Mouse (Mus musculus): ENCODE results near the gene Tns2. TPM values are rescaled to one million over a fixed set of nuclear protein-coding genes. Genes with fewer than 3 reads are reported as not detected.
"Not testable (repeated sequence)": the region's sequence is repeated elsewhere in the genome, so short reads cannot be mapped to it uniquely, and the experiment has no call there.

The Tns2 gene
- total and polyA plus RNA-seq, 3 experiments: 114 to 184 (median 130) TPM

DNA sequence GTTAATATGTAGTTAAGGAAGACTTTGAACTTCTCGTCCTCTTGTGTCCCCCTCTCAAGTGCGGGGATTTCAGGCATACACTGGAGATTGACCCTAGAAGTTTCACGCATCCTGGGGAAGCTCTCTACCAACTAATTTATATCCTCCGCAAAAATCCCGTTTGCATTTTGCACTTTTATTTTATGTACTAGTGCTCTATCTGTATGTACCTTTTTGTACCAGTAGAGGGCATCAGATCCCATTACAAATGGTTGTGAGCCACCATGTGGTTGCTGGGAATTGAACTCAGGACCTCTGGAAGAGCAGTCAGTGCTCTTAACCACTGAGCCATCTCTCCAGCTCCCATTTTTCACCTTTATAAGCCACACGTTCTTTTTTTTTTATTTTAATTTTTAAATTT lies 54.8 kb downstream of the Tns2 start:
- 96% methylated on average over 6 of the region's 6 CpGs for WGBS
- H3K4me1 ChIP-seq (ENCODE audit: control insufficient read depth, insufficient read depth, low read length); intact Hi-C loops (cut with DNase I); H3K27ac ChIP-seq; H3K27me3 ChIP-seq (ENCODE audit: control insufficient read depth, insufficient read depth, low read length); H3K4me3 ChIP-seq; H3K36me3 ChIP-seq (ENCODE audit: control insufficient read depth, insufficient read depth, low read length); DNase-seq; H3K9ac ChIP-seq (ENCODE audit: low read depth, low read length); H3K79me2 ChIP-seq (replicated peaks; ENCODE audit: control insufficient read depth, insufficient read depth, low read length): not testable (repeated sequence)
- peak; percentile 29 for TF ChIP-seq CTCF (IDR thresholded peaks at IDR 0.05)

DNA sequence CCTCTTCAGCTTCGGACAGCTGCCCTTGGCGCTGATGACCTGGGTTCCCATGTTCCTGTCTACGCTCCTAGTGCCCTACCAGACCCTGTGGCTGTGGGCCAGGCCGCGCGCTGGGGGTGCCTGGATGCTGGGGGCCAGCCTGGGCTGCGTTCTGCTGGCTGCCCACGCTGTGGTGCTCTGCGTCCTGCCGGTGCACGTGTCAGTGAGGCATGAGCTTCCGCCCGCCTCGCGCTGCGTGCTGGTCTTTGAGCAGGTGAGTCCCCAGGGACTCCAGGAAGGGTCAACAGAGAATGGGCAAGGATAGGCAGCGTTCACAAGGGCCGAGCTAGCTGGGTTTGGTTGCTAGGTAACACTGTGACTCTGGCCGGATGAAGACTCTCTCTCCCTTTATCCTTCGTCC lies 56.6 kb downstream of the Tns2 start:
- no peaks in the 10 kb centered on the region for H3K4me1 ChIP-seq (ENCODE audit: control insufficient read depth, insufficient read depth, low read length)
- WGBS: 46% methylated on average over 20 of the region's 20 CpGs
- H3K27me3 ChIP-seq (ENCODE audit: control insufficient read depth, insufficient read depth, low read length): no peaks in the 10 kb centered on the region
- intact Hi-C loops (cut with DNase I): no loop called here
- no peak overlapping the region for H3K9ac ChIP-seq (ENCODE audit: low read depth, low read length)
- H3K36me3 ChIP-seq (ENCODE audit: control insufficient read depth, insufficient read depth, low read length): no peaks in the 10 kb centered on the region
- no peaks in the 10 kb centered on the region for H3K79me2 ChIP-seq (replicated peaks; ENCODE audit: control insufficient read depth, insufficient read depth, low read length)
- H3K27ac ChIP-seq: no peak overlapping the region
- TF ChIP-seq POLR2A (IDR thresholded peaks at IDR 0.05; ENCODE audit: insufficient read depth, low read depth, low read length) (no peak), EP300 (IDR thresholded peaks at IDR 0.05; ENCODE audit: insufficient read depth, low read depth, low read length) (no peak), CTCF (IDR thresholded peaks at IDR 0.05) (no peak)
- DNase-seq: peak in 1 of 2 experiments; percentile 13
- no peak overlapping the region for H3K4me3 ChIP-seq

GRCm38 (mm10) chr15:102160415-102161060 lies 60.3 kb downstream of the Tns2 start:
- Histone ChIP-seq H3K4me1 (ENCODE audit: control insufficient read depth, insufficient read depth, low read length) (no peaks in the 10 kb centered on the region), H3K4me3 (no peak overlapping the region), H3K79me2 (replicated peaks; ENCODE audit: control insufficient read depth, insufficient read depth, low read length) (no peaks in the 10 kb centered on the region), H3K27me3 (ENCODE audit: control insufficient read depth, insufficient read depth, low read length) (no peaks in the 10 kb centered on the region), H3K36me3 (ENCODE audit: control insufficient read depth, insufficient read depth, low read length) (no peaks in the 10 kb centered on the region), H3K27ac (no peak overlapping the region), H3K9ac (ENCODE audit: low read depth, low read length) (no peak overlapping the region)
- intact Hi-C loops (cut with DNase I): no loop called here
- no peak for TF ChIP-seq EP300 (IDR thresholded peaks at IDR 0.05; ENCODE audit: insufficient read depth, low read depth, low read length)
- 63% methylated on average over 27 of the region's 27 CpGs for WGBS
- no peak for DNase-seq

DNA sequence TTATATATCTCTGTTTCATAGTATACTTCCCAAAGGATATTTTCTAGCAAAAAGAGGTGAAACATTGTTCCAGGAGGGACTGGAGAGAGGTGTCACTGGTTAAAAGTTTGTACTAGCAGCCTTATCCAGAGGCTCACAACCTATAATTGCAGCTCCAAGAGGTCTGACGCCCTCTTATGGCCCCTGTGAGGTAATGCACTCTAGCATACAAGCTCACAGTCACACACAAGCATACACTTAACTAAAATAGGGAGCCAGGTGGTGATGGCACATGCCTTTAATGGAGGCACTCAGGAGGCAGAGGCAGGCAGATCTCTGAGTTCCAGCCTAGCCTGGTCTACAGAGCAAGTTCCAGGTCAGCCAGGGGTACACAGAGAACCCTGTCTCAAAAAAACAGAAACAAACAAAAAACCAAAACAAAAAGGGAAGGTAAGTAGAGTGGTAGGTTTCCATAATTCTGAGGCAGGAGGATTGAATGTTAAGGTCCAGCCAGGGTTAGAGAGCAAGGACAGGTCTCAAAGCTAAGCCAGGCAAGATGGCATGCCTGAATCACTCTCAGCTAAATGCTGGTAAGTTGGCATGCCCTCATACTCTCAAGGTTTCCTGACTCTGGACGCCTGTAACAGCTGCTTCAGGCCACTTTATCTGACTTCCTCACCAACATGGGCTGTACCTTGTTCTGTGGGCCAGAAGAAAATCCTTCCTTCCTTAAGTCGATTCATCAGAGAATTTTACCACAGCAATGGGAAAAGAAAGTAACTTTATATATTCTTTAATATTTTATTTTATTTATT lies 63.9 kb downstream of the Tns2 start:
- WGBS: 42% methylated on average over 3 of the region's 3 CpGs
- DNase-seq: no peak

DNA sequence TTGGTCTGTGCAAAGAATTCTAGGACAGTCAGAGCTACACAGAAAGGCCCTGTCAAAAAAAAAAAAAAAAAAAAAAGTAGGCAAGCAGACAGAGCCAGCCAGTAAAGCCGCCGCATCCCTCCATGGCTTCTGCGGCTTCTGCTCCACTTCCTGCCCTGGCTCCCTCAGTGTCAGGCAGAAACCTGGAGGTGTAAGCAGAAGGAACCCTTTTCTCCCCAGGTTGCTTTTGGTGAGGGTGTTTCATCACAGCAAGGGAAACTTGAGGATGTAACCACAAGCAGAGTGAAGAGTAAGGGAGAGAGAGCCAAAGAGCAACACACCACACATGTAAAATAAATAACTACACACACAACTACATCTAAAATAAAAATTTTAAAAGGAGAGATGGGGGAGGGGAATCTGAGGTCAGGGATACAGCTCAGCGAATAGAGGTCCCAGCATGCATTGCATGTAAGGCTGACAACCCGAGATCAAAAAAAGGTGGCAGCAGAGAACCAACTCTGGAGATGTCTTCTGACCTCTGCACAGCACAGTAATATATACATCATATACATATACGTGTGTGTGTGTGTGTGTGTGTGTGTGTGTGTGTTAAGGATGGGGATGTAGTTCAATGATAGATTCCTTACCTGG lies 65.4 kb downstream of the Tns2 start:
- Histone ChIP-seq H3K79me2 (replicated peaks; ENCODE audit: control insufficient read depth, insufficient read depth, low read length) (no peaks in the 10 kb centered on the region), H3K4me1 (ENCODE audit: control insufficient read depth, insufficient read depth, low read length) (peaks cover 2% of the 10 kb centered on the region), H3K4me3 (no peak overlapping the region), H3K9ac (ENCODE audit: low read depth, low read length) (no peak overlapping the region), H3K27me3 (ENCODE audit: control insufficient read depth, insufficient read depth, low read length) (no peaks in the 10 kb centered on the region), H3K27ac (no peak overlapping the region), H3K36me3 (ENCODE audit: control insufficient read depth, insufficient read depth, low read length) (no peaks in the 10 kb centered on the region)
- no peak for DNase-seq
- 48% methylated on average over 6 of the region's 6 CpGs for WGBS
- intact Hi-C loops (cut with DNase I): no loop called here
- no peak for TF ChIP-seq POLR2A (IDR thresholded peaks at IDR 0.05; ENCODE audit: insufficient read depth, low read depth, low read length)
- no peak for TF ChIP-seq CTCF (IDR thresholded peaks at IDR 0.05)
- TF ChIP-seq EP300 (IDR thresholded peaks at IDR 0.05; ENCODE audit: insufficient read depth, low read depth, low read length): no peak

More for the DNA sequence above, 63.9 kb downstream of the Tns2 start:
- peaks cover 2% of the 10 kb centered on the region for H3K4me1 ChIP-seq (ENCODE audit: control insufficient read depth, insufficient read depth, low read length)
- no peak overlapping the region for H3K4me3 ChIP-seq
- H3K79me2 ChIP-seq (replicated peaks; ENCODE audit: control insufficient read depth, insufficient read depth, low read length): no peaks in the 10 kb centered on the region
- intact Hi-C loops (cut with DNase I): no loop called here
- H3K9ac ChIP-seq (ENCODE audit: low read depth, low read length): no peak overlapping the region
- no peaks in the 10 kb centered on the region for H3K27me3 ChIP-seq (ENCODE audit: control insufficient read depth, insufficient read depth, low read length)
- TF ChIP-seq CTCF (IDR thresholded peaks at IDR 0.05): no peak
- no peak for TF ChIP-seq EP300 (IDR thresholded peaks at IDR 0.05; ENCODE audit: insufficient read depth, low read depth, low read length)
- TF ChIP-seq POLR2A (IDR thresholded peaks at IDR 0.05; ENCODE audit: insufficient read depth, low read depth, low read length): no peak
- H3K36me3 ChIP-seq (ENCODE audit: control insufficient read depth, insufficient read depth, low read length): no peaks in the 10 kb centered on the region
- H3K27ac ChIP-seq: no peak overlapping the region

Other genes starting within 250 kb of the Tns2 start
- not detected for gene Krt1, start 249.6 kb upstream of the Tns2 start, total RNA-seq (2021)
- 0.04 TPM in 1 of 2 replicates, not detected in the other for gene Krt1, start 249.6 kb upstream of the Tns2 start, polyA plus RNA-seq (2012; rRNA removed)
- gene Krt77, start 230.7 kb upstream of the Tns2 start, total RNA-seq (2021): under 1 TPM in 1 of 2 experiments, not detected in 1; 0.31 TPM
- not detected in 2 replicates for gene Krt77, start 230.7 kb upstream of the Tns2 start, polyA plus RNA-seq (2012; rRNA removed)
- not detected for gene Krt76, start 207.5 kb upstream of the Tns2 start, total RNA-seq (2021)
- gene Krt76, start 207.5 kb upstream of the Tns2 start, polyA plus RNA-seq (2012; rRNA removed): not detected in 2 replicates
- gene Krt4, start 175.7 kb upstream of the Tns2 start, total RNA-seq (2021): not detected
- gene Krt4, start 175.7 kb upstream of the Tns2 start, polyA plus RNA-seq (2012; rRNA removed): 0.43 TPM in 1 of 2 replicates, not detected in the other
- gene Krt79, start 160.1 kb upstream of the Tns2 start, total RNA-seq (2021): under 1 TPM in 1 of 2 experiments, not detected in 1; 0.27 TPM
- gene Krt79, start 160.1 kb upstream of the Tns2 start, polyA plus RNA-seq (2012; rRNA removed): 1.5 and 2.3 TPM in 2 replicates
- under 1 TPM in 1 of 2 experiments, not detected in 1; 0.08 TPM for gene Krt78, start 146.1 kb upstream of the Tns2 start, total RNA-seq (2021)
- not detected in 2 replicates for gene Krt78, start 146.1 kb upstream of the Tns2 start, polyA plus RNA-seq (2012; rRNA removed)
- 1 to 10 TPM; 1.7 TPM for gene Krt8, start 95.9 kb upstream of the Tns2 start, total RNA-seq (2021)
- 2.3 and 9.8 TPM in 2 replicates for gene Krt8, start 95.9 kb upstream of the Tns2 start, polyA plus RNA-seq (2012; rRNA removed)
- 1 to 10 TPM; 2.6 to 2.7 TPM for gene Krt18, start 72.2 kb upstream of the Tns2 start, total RNA-seq (2021)
- gene Krt18, start 72.2 kb upstream of the Tns2 start, polyA plus RNA-seq (2012; rRNA removed): 2.7 and 6.7 TPM in 2 replicates
- gene Eif4b, start 26.6 kb upstream of the Tns2 start, total RNA-seq (2021): 100 to 1,000 TPM; 138 to 177 TPM
- gene Eif4b, start 26.6 kb upstream of the Tns2 start, polyA plus RNA-seq (2012; rRNA removed): 50.7 and 87.9 TPM in 2 replicates
- gene Spryd3, start 35.8 kb downstream of the Tns2 start, total RNA-seq (2021): 10 to 100 TPM; 13.4 to 14.2 TPM
- 23.1 and 24.2 TPM in 2 replicates for gene Spryd3, start 35.8 kb downstream of the Tns2 start, polyA plus RNA-seq (2012; rRNA removed)
- gene Igfbp6, start 43.9 kb downstream of the Tns2 start, total RNA-seq (2021): 10 to 100 TPM; 28.9 to 31.7 TPM
- gene Igfbp6, start 43.9 kb downstream of the Tns2 start, polyA plus RNA-seq (2012; rRNA removed): 47.6 and 56.1 TPM in 2 replicates
- under 1 TPM in 1 of 2 experiments, not detected in 1; 0.09 TPM for gene Soat2, start 50.1 kb downstream of the Tns2 start, total RNA-seq (2021)
- gene Soat2, start 50.1 kb downstream of the Tns2 start, polyA plus RNA-seq (2012; rRNA removed): 0.12 and 0.16 TPM in 2 replicates
- gene Zfp740, start 102.8 kb downstream of the Tns2 start, total RNA-seq (2021): 10 to 100 TPM; 31.6 to 32.8 TPM
- 16.2 and 29.9 TPM in 2 replicates for gene Zfp740, start 102.8 kb downstream of the Tns2 start, polyA plus RNA-seq (2012; rRNA removed)
- 10 to 100 TPM; 13.1 to 15.6 TPM for gene Csad, start 104.3 kb downstream of the Tns2 start, total RNA-seq (2021)
- 33.4 and 42.1 TPM in 2 replicates for gene Csad, start 104.3 kb downstream of the Tns2 start, polyA plus RNA-seq (2012; rRNA removed)
- 1 to 10 TPM; 1.5 to 2.0 TPM for gene Itgb7, start 131.5 kb downstream of the Tns2 start, total RNA-seq (2021)
- 2.4 and 4.6 TPM in 2 replicates for gene Itgb7, start 131.5 kb downstream of the Tns2 start, polyA plus RNA-seq (2012; rRNA removed)
- gene Rarg, start 157.1 kb downstream of the Tns2 start, total RNA-seq (2021): 10 to 100 TPM; 18.1 to 20.3 TPM
- 19.9 and 26.9 TPM in 2 replicates for gene Rarg, start 157.1 kb downstream of the Tns2 start, polyA plus RNA-seq (2012; rRNA removed)
- not detected for gene Gm9918, start 170.2 kb downstream of the Tns2 start, total RNA-seq (2021)
- 0.06 TPM in 1 of 2 replicates, not detected in the other for gene Gm9918, start 170.2 kb downstream of the Tns2 start, polyA plus RNA-seq (2012; rRNA removed)
- 10 to 100 TPM; 17.0 to 19.4 TPM for gene Mfsd5, start 179.0 kb downstream of the Tns2 start, total RNA-seq (2021)
- 37.8 and 47.9 TPM in 2 replicates for gene Mfsd5, start 179.0 kb downstream of the Tns2 start, polyA plus RNA-seq (2012; rRNA removed)
- 1 to 10 TPM; 1.0 to 1.4 TPM for gene Espl1, start 195.9 kb downstream of the Tns2 start, total RNA-seq (2021)
- 1.6 and 2.4 TPM in 2 replicates for gene Espl1, start 195.9 kb downstream of the Tns2 start, polyA plus RNA-seq (2012; rRNA removed)
- 100 to 1,000 TPM; 287 to 351 TPM for gene Pfdn5, start 225.7 kb downstream of the Tns2 start, total RNA-seq (2021)
- 82.0 and 160 TPM in 2 replicates for gene Pfdn5, start 225.7 kb downstream of the Tns2 start, polyA plus RNA-seq (2012; rRNA removed)
- 10 to 100 TPM; 19.0 to 24.1 TPM for gene Myg1, start 231.3 kb downstream of the Tns2 start, total RNA-seq (2021)
- 27.8 and 36.7 TPM in 2 replicates for gene Myg1, start 231.3 kb downstream of the Tns2 start, polyA plus RNA-seq (2012; rRNA removed)